Mouse (Mus musculus): ENCODE measurements around the gene Cyp2t4.

The Cyp2t4 gene

GRCm38 (mm10) chr7:27153205-27153764 is at the start of gene Cyp2t4:
Cyp2t4 (plus strand) TSS chr7:27153714.
- no peak for DNase-seq (ENCODE audit: low spot score in 2 of 2)

- DNase-seq (ENCODE audit: low spot score in 2 of 2): no peak
Measured at GRCm38 (mm10) chr7:27104882-27105281, 48.6 kb upstream of the Cyp2t4 start.

GRCm38 (mm10) chr7:27110327-27110726 is 43.2 kb upstream of the Cyp2t4 start:
- DNase-seq (ENCODE audit: low spot score in 2 of 2): no peak

- no peak for DNase-seq (ENCODE audit: low spot score in 2 of 2)
Measured at GRCm38 (mm10) chr7:27111038-27111437, 42.5 kb upstream of the Cyp2t4 start.

GRCm38 (mm10) chr7:27111987-27112386 is 41.5 kb upstream of the Cyp2t4 start:
- no peak for DNase-seq (ENCODE audit: low spot score in 2 of 2)

- DNase-seq (ENCODE audit: low spot score in 2 of 2): no peak
Measured at GRCm38 (mm10) chr7:27118033-27118511, 35.4 kb upstream of the Cyp2t4 start.

- no peak for DNase-seq (ENCODE audit: low spot score in 2 of 2)
Measured at GRCm38 (mm10) chr7:27119676-27120075, 33.8 kb upstream of the Cyp2t4 start, which contains the start of gene Cyp2f2. Cyp2f2 (plus strand) TSS chr7:27119909.

- no peak for DNase-seq (ENCODE audit: low spot score in 2 of 2)
Measured at GRCm38 (mm10) chr7:27124305-27124832, 29.1 kb upstream of the Cyp2t4 start.

- no peak for DNase-seq (ENCODE audit: low spot score in 2 of 2)
Measured at GRCm38 (mm10) chr7:27124969-27125368, 28.5 kb upstream of the Cyp2t4 start.

- DNase-seq (ENCODE audit: low spot score in 2 of 2): peak; percentile 12 to 58
Measured at GRCm38 (mm10) chr7:27128162-27128561, 25.4 kb upstream of the Cyp2t4 start.

GRCm38 (mm10) chr7:27128946-27129345 is 24.6 kb upstream of the Cyp2t4 start:
- no peak for DNase-seq (ENCODE audit: low spot score in 2 of 2)

- DNase-seq (ENCODE audit: low spot score in 2 of 2): no peak
Measured at GRCm38 (mm10) chr7:27129811-27130210, 23.7 kb upstream of the Cyp2t4 start.

GRCm38 (mm10) chr7:27130521-27131370 is 22.8 kb upstream of the Cyp2t4 start:
- DNase-seq (ENCODE audit: low spot score in 2 of 2): no peak

GRCm38 (mm10) chr7:27131387-27131786 is 22.1 kb upstream of the Cyp2t4 start:
- DNase-seq (ENCODE audit: low spot score in 2 of 2): no peak

- DNase-seq (ENCODE audit: low spot score in 2 of 2): peak; percentile 42 to 55
Measured at GRCm38 (mm10) chr7:27132588-27132987, 20.9 kb upstream of the Cyp2t4 start.

- DNase-seq (ENCODE audit: low spot score in 2 of 2): no peak
Measured at GRCm38 (mm10) chr7:27133156-27133555, 20.4 kb upstream of the Cyp2t4 start.

- no peak for DNase-seq (ENCODE audit: low spot score in 2 of 2)
Measured at GRCm38 (mm10) chr7:27133757-27134156, 19.8 kb upstream of the Cyp2t4 start.

GRCm38 (mm10) chr7:27136410-27136996 is 17.0 kb upstream of the Cyp2t4 start:
- DNase-seq (ENCODE audit: low spot score in 2 of 2): no peak

- peak in 1 of 2 experiments; percentile 74 for DNase-seq (ENCODE audit: low spot score in 2 of 2)
Measured at GRCm38 (mm10) chr7:27156005-27156404, 2.5 kb downstream of the Cyp2t4 start.

- no peak for DNase-seq (ENCODE audit: low spot score in 2 of 2)
Measured at GRCm38 (mm10) chr7:27158171-27158570, 4.7 kb downstream of the Cyp2t4 start.

- no peak for DNase-seq (ENCODE audit: low spot score in 2 of 2)
Measured at GRCm38 (mm10) chr7:27159256-27159655, 5.7 kb downstream of the Cyp2t4 start.

GRCm38 (mm10) chr7:27159882-27160281 is 6.4 kb downstream of the Cyp2t4 start:
- peak; percentile 73 to 88 for DNase-seq (ENCODE audit: low spot score in 2 of 2)
